Mouse (Mus musculus): ENCODE measurements around the gene Gm26558. TPM values are rescaled to one million over a fixed set of nuclear protein-coding genes. Genes with fewer than 3 reads are reported as not detected.

Gene Gm26558
- polyA plus RNA-seq, 1 experiment, result not detected

DNA sequence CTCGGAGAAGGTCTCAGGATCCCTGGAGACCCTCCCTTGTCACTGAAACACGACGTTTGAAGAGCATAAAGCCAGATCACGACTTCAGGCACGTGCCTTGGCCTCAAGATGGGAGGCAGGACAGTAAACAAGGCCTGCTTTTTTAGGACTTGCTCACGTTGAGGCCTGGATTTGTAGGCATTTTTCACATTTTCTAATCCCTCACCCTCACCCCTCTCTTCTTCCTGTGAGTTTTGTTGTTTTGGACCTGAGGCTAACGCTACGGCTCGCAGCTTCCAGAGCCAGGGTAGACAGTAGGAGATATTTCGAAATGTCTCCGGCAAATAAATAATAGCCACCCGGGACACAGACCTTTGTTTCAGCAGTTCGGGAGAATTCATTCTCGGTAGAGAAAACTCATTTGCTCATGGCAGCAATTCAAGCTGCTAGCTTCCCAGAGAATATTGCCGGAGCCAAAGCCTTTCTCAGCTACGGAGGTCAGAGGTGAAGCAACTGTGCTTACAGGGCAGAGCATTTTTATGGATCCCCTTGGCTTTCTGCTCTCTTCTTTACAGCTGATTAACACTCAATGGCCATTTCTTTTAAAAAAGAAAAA lies 18.8 kb downstream of the Gm26558 start:
- Histone ChIP-seq H3K4me3 (replicated peaks; ENCODE audit: control insufficient read depth, low read depth, low read length) (no peak overlapping the region), H3K4me1 (ENCODE audit: control insufficient read depth, insufficient read depth, low read length) (no peaks in the 10 kb centered on the region), H3K27ac (ENCODE audit: control insufficient read depth, insufficient read depth, low read depth, low read length, poor library complexity) (no peak overlapping the region)
- 84% methylated on average over 16 of the region's 16 CpGs for WGBS
- TF ChIP-seq POLR2A (IDR thresholded peaks at IDR 0.05; ENCODE audit: borderline replicate concordance, control insufficient read depth, low read depth, low read length) (no peak), CTCF (IDR thresholded peaks at IDR 0.05; ENCODE audit: control insufficient read depth, insufficient read depth, low read length) (no peak)

DNA sequence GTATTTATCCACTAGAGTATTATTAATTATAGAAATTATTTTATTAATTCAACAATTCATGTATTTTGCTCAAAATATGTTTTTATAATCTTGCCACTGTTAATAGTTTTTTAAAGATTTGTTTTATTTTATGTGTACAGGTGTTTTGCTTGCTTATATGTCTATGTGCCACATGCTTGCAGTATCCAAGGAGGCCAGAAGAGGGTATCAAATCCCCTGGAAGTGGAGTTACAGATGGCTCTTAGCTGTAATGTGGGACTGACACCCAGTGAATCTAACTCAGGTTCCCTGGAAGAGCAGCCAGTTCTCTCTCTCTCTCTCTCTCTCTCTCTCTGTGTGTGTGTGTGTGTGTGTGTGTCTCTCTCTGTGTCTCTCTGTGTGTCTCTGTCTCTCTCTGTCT lies 20.9 kb downstream of the Gm26558 start:
- no peak for TF ChIP-seq CTCF (IDR thresholded peaks at IDR 0.05; ENCODE audit: control insufficient read depth, insufficient read depth, low read length)
- TF ChIP-seq POLR2A (IDR thresholded peaks at IDR 0.05; ENCODE audit: borderline replicate concordance, control insufficient read depth, low read depth, low read length), result no peak
- Histone ChIP-seq H3K4me3 (replicated peaks; ENCODE audit: control insufficient read depth, low read depth, low read length) (no peak overlapping the region), H3K4me1 (ENCODE audit: control insufficient read depth, insufficient read depth, low read length) (no peaks in the 10 kb centered on the region), H3K27ac (ENCODE audit: control insufficient read depth, insufficient read depth, low read depth, low read length, poor library complexity) (no peak overlapping the region)

DNA sequence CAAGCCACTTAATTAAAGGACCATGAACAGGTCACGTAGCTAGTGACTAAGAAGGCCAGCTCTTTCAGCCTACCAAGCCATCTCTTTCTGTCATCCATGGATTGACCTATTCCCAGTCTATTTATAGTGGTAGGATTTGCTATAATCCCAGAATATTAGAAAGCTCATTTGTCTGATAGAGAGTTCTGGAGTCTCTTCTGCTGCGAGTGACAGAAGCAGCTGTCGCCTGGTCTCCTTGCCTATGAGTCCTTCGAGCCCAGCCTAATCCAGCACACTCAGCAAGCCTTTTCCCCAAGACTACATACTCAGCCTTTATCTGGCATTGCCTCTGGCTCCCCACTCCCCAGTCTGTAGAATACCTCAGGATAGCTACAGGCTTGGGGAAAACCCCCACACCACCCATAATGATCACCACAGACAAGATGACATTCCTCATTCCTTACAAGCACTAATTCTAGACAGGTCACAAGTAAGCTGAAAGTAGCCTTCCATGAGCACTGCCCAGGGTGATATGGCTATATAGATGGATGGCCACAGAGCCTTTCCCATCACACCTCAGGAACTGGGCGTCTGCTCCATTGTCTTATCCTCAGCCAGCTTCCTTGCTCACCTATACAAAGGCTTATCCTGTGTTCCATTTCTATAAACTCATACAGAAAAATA lies 27.7 kb downstream of the Gm26558 start:
- no peak for TF ChIP-seq CTCF (IDR thresholded peaks at IDR 0.05; ENCODE audit: control insufficient read depth, insufficient read depth, low read length)
- TF ChIP-seq POLR2A (IDR thresholded peaks at IDR 0.05; ENCODE audit: borderline replicate concordance, control insufficient read depth, low read depth, low read length), result no peak
- no peak overlapping the region for H3K4me3 ChIP-seq (replicated peaks; ENCODE audit: control insufficient read depth, low read depth, low read length)
- WGBS, result 85% methylated on average over 5 of the region's 5 CpGs
- H3K27ac ChIP-seq (ENCODE audit: control insufficient read depth, insufficient read depth, low read depth, low read length, poor library complexity), result no peak overlapping the region
- H3K4me1 ChIP-seq (ENCODE audit: control insufficient read depth, insufficient read depth, low read length), result peaks cover 1% of the 10 kb centered on the region; the same call in 1 of the 2 replicates

DNA sequence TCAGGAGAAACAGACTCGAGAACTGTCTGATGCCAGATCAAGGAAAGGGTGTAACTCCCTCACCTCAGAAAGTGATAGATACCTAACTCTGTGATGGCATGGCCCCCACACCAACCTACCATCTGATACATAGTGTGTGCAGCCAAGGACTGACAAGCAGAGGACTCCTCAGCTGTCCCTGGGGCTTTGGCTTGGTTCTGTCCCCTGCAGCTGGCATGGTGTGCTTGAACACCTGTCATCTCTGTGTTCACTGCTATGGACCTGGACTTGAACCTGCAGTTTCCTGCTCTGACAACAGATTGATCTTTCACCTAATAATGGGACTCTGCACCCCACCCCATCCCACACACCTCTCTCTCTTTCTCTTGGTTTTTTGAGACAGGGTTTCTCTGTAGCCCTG lies 29.5 kb downstream of the Gm26558 start:
- no peak overlapping the region for H3K4me3 ChIP-seq (replicated peaks; ENCODE audit: control insufficient read depth, low read depth, low read length)
- TF ChIP-seq POLR2A (IDR thresholded peaks at IDR 0.05; ENCODE audit: borderline replicate concordance, control insufficient read depth, low read depth, low read length), result no peak
- no peak for TF ChIP-seq CTCF (IDR thresholded peaks at IDR 0.05; ENCODE audit: control insufficient read depth, insufficient read depth, low read length)
- peaks cover 3% of the 10 kb centered on the region; the same call in 1 of the 2 replicates for H3K4me1 ChIP-seq (ENCODE audit: control insufficient read depth, insufficient read depth, low read length)
- WGBS, result 73% methylated on average over 1 of the region's 1 CpGs
- no peak overlapping the region for H3K27ac ChIP-seq (ENCODE audit: control insufficient read depth, insufficient read depth, low read depth, low read length, poor library complexity)

DNA sequence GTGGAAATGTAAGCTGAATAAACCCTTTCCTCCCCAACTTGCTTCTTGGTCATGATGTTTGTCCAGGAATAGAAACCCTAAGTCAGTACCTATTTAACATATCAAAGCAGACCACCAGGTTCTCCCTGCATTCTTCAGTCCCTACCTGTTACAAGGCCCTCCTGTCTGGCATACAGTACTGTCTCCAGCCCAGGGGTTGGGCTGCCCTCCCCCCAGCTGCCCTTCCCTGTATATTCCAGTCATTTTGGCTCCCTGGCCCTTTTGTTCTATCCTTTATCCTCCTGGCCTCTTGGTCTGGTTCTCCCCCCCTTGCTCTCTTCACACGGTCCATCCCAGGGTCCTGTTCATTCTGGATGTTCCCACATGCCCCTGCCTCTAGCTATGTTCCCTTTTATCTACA lies 30.6 kb downstream of the Gm26558 start:
- no peak overlapping the region for H3K27ac ChIP-seq (ENCODE audit: control insufficient read depth, insufficient read depth, low read depth, low read length, poor library complexity)
- WGBS, result 72% methylated on average over 1 of the region's 1 CpGs
- no peak for TF ChIP-seq POLR2A (IDR thresholded peaks at IDR 0.05; ENCODE audit: borderline replicate concordance, control insufficient read depth, low read depth, low read length)
- no peak for TF ChIP-seq CTCF (IDR thresholded peaks at IDR 0.05; ENCODE audit: control insufficient read depth, insufficient read depth, low read length)
- H3K4me3 ChIP-seq (replicated peaks; ENCODE audit: control insufficient read depth, low read depth, low read length), result no peak overlapping the region
- peaks cover 3% of the 10 kb centered on the region; the same call in 1 of the 2 replicates for H3K4me1 ChIP-seq (ENCODE audit: control insufficient read depth, insufficient read depth, low read length)

DNA sequence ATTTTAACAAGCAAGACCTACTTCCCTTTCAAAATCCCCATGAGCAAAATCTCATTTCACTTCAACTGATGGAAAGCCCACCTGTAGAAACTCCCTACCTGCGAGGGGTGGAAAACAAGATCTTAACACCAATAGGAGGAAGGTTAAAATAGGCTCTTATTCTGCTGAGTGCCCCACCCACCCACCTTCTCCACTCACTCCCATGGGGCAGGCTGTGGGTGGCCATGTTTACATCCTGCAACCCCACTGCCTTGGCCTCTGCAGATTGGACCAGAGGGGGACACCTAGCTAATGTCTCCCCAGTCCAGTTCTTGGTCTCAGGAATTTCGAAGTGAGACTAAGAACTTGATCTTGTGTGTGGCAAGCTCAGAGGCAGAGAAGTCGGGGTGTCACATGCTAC lies 32.0 kb downstream of the Gm26558 start:
- H3K4me1 ChIP-seq (ENCODE audit: control insufficient read depth, insufficient read depth, low read length), result peaks cover 3% of the 10 kb centered on the region; the same call in 1 of the 2 replicates
- WGBS, result 64% methylated on average over 3 of the region's 3 CpGs
- no peak overlapping the region for H3K4me3 ChIP-seq (replicated peaks; ENCODE audit: control insufficient read depth, low read depth, low read length)
- TF ChIP-seq CTCF (IDR thresholded peaks at IDR 0.05; ENCODE audit: control insufficient read depth, insufficient read depth, low read length), result no peak
- TF ChIP-seq POLR2A (IDR thresholded peaks at IDR 0.05; ENCODE audit: borderline replicate concordance, control insufficient read depth, low read depth, low read length), result no peak
- no peak overlapping the region for H3K27ac ChIP-seq (ENCODE audit: control insufficient read depth, insufficient read depth, low read depth, low read length, poor library complexity)

DNA sequence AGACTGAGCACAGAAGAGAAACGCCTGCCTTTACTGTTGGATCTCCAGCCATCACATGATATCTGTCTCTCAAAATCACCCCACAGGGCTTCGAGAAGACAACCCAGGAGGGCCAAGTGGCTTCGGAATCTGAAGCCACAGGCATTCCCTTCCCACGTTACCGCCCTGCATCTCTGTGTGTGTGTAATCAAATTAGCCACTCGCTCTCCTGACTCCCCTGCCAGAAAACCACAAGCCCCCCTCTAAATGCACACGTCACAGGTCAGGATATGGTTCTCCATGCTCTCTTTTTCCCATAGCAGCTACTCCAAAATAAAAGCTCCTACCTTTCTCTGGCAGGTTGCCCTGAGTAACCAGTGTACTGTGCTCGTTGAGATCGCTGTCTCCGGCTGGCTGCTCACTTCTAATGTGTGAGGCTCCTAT lies 32.6 kb downstream of the Gm26558 start:
- H3K4me1 ChIP-seq (ENCODE audit: control insufficient read depth, insufficient read depth, low read length), result peaks cover 3% of the 10 kb centered on the region; the same call in 1 of the 2 replicates
- 21% methylated on average over 10 of the region's 10 CpGs for WGBS
- no peak overlapping the region for H3K4me3 ChIP-seq (replicated peaks; ENCODE audit: control insufficient read depth, low read depth, low read length)
- TF ChIP-seq POLR2A (IDR thresholded peaks at IDR 0.05; ENCODE audit: borderline replicate concordance, control insufficient read depth, low read depth, low read length) (no peak), CTCF (IDR thresholded peaks at IDR 0.05; ENCODE audit: control insufficient read depth, insufficient read depth, low read length) (no peak)
- H3K27ac ChIP-seq (ENCODE audit: control insufficient read depth, insufficient read depth, low read depth, low read length, poor library complexity), result no peak overlapping the region

DNA sequence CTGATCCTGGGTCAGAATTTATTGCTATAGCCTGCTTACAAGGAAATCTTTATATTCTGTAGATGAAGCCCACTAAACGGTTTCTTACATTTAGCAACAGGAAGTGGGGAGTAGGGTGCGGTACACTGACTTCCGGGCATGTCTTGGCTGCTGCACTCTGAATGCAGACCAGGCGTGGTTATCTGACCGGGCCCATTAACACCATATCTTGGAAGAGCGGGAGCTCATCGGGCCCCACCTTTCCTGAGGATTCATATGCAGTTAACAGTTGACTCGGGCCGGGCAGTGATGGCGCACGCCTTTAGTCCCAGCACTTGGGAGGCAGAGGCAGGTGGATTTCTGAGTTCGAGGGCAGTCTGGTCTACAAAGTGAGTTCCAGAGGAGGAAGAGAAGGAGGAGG lies 33.5 kb downstream of the Gm26558 start:
- H3K4me3 ChIP-seq (replicated peaks; ENCODE audit: control insufficient read depth, low read depth, low read length), result no peak overlapping the region
- H3K27ac ChIP-seq (ENCODE audit: control insufficient read depth, insufficient read depth, low read depth, low read length, poor library complexity), result no peak overlapping the region
- peaks cover 3% of the 10 kb centered on the region; the same call in 1 of the 2 replicates for H3K4me1 ChIP-seq (ENCODE audit: control insufficient read depth, insufficient read depth, low read length)
- 21% methylated on average over 12 of the region's 12 CpGs for WGBS
- TF ChIP-seq POLR2A (IDR thresholded peaks at IDR 0.05; ENCODE audit: borderline replicate concordance, control insufficient read depth, low read depth, low read length), result no peak
- TF ChIP-seq CTCF (IDR thresholded peaks at IDR 0.05; ENCODE audit: control insufficient read depth, insufficient read depth, low read length), result no peak

All from bone marrow, adult 2 months (tissue).